Mouse (Mus musculus) G1E-ER4 (cell line): ENCODE measurements around the gene Mup14. TPM values are rescaled to one million over a fixed set of nuclear protein-coding genes. Genes with fewer than 3 reads are reported as not detected.
"Not testable (repeated sequence)": the region's sequence is repeated elsewhere in the genome, so short reads cannot be mapped to it uniquely, and the experiment has no call there.

ENCODE experiments used
- GATA1 ChIP-seq: IDR thresholded peaks from one replicate; pipeline ENCODE4 v1.8.0; 2012; ENCODE audit warnings: low read length, inconsistent platforms
- polyA plus RNA-seq: library from polyadenylated mRNA; stranded (reverse); fragments of >175 nt; gene quantifications from 2 replicates; pipeline ENCODE4 v1.2.3, GENCODE M21; 2012

The Mup14 gene
- not detected in 2 replicates for polyA plus RNA-seq

GRCm38 (mm10) chr4:61303900-61304299 lies at the start of gene Mup14:
Gene Mup14, minus strand, starts transcription at chr4:61304000.
- TF ChIP-seq GATA1, result not testable (repeated sequence)

Other genes with a start within 250 kb of the Mup14 start
- gene Mup13, start 75.7 kb downstream of the Mup14 start, polyA plus RNA-seq, result not detected in 2 replicates
- not detected in 2 replicates for gene Mup15, start 135.7 kb upstream of the Mup14 start, polyA plus RNA-seq
- gene Mup16, start 215.5 kb upstream of the Mup14 start, polyA plus RNA-seq, result not detected in 2 replicates